Mouse (Mus musculus) heart, postnatal 0 days (tissue): ENCODE results near the gene Igll1. TPM values are rescaled to one million over a fixed set of nuclear protein-coding genes. Genes with fewer than 3 reads are reported as not detected.

ENCODE experiments used
- ATAC-seq: fragments of 200-750 bp; cut with Nextera tagmentation; 2 replicates; pipeline ENCODE4 v1.8.0; 2017; ENCODE audit warnings: low read depth, moderate number of reproducible peaks, moderate library complexity; ENCODE audit not compliant: insufficient read depth
- DNase-seq: peaks from one replicate; pipeline ENCODE4 v3.0.0-alpha.2; 2016; ENCODE audit warnings: low spot score
- H3K27ac ChIP-seq: fragments of 300-500 bp; sonication (generic); 2 replicates; pipeline ENCODE4 v1.5.1; 2014; ENCODE audit warnings: low read depth, mild to moderate bottlenecking
- H3K27me3 ChIP-seq: fragments of 300-500 bp; sonication (generic); 2 replicates; pipeline ENCODE4 v1.6.1; 2014; ENCODE audit warnings: low read length, mixed read lengths; ENCODE audit not compliant: control insufficient read depth, insufficient read depth
- H3K36me3 ChIP-seq: fragments of 300-500 bp; sonication (generic); replicated peaks from 2 replicates; pipeline ENCODE4 v1.6.1; 2014; ENCODE audit warnings: low read length, mixed read lengths; ENCODE audit not compliant: control insufficient read depth, insufficient read depth
- H3K4me1 ChIP-seq: fragments of 300-500 bp; sonication (generic); 2 replicates; pipeline ENCODE4 v1.6.1; 2014; ENCODE audit warnings: antibody characterized with exemption; ENCODE audit not compliant: control insufficient read depth, insufficient read depth
- H3K4me2 ChIP-seq: fragments of 300-500 bp; sonication (generic); 2 replicates; pipeline ENCODE4 v1.6.1; 2014; ENCODE audit warnings: low read depth, mild to moderate bottlenecking, low read length, moderate library complexity
- H3K4me3 ChIP-seq: fragments of 300-500 bp; sonication (generic); 2 replicates; pipeline ENCODE4 v1.5.1; 2014; ENCODE audit warnings: low read depth, low read length
- H3K9ac ChIP-seq: fragments of 300-500 bp; sonication (generic); replicated peaks from 2 replicates; pipeline ENCODE4 v1.6.1; 2014; ENCODE audit warnings: low read depth, low read length, mixed read lengths
- H3K9me3 ChIP-seq: fragments of 300-500 bp; sonication (generic); replicated peaks from 2 replicates; pipeline ENCODE4 v1.6.1; 2016; ENCODE audit warnings: low read length; ENCODE audit not compliant: control insufficient read depth
- CTCF ChIP-seq: IDR thresholded peaks from 2 replicates; pipeline ENCODE4 v1.5.1; 2016; ENCODE audit warnings: antibody characterized with exemption, control low read depth, low read depth
- EP300 ChIP-seq: IDR thresholded peaks from 2 replicates; pipeline ENCODE4 v1.6.1; 2016; ENCODE audit warnings: antibody characterized with exemption, low read depth
- WGBS: fragments of 180-500 bp; shearing (Covaris S2); extraction: QIAGEN DNeasy Blood & Tissue Kit; methylation state at CpG from one replicate; pipeline ENCODE4 v1.1.7; 2014; 5-methylcytosine and 5-hydroxymethylcytosine counted together
- polyA plus RNA-seq: library from polyadenylated mRNA; unstranded; fragments of >200 nt; fragmentation: Nextera tagmentation; extraction: Ambion mirVana; gene quantifications from 2 replicates; pipeline ENCODE4 v1.2.1, GENCODE M21; 2015
- total RNA-seq: library from RNA; depleted of rRNA; stranded (reverse); fragments of >200 nt; gene quantifications from 2 replicates; pipeline ENCODE4 v1.2.3, GENCODE M21; 2014; ENCODE audit warnings: low replicate concordance; rRNA removed

Igll1 gene
- total RNA-seq (not detected in 2 replicates), polyA plus RNA-seq (0.14 TPM in 1 of 2 replicates, not detected in the other)

DNA sequence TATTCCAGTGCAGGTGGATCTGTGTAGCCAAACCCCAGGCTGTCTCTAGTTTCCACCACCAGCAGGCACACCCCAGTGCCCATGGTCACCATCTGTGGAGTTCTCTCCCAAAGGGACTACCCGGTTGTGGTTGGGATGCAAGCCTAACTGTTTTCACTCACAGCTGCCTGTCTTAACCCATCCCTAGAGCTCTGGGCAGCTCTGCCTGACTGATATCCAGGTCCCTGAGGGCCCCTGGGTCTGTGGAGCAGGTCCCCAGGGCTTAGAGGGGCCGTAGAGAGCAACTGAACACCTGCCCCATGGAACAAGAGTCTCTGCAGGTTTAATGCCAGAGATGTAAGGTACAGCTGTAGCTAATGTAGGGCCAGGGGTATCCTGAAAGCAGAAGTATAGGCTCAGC, at the start of gene Igll1:
Gene Igll1, minus strand, starts transcription at position 8 of the 400 bp plus-strand sequence.
- TF ChIP-seq EP300 (no peak), CTCF (no peak)
- ATAC-seq (no peak), DNase-seq (no peak)
- Histone ChIP-seq H3K36me3 (no peaks in the 10 kb centered on the region), H3K9ac (no peak within 1 kb of the TSS), H3K4me2 (no peak within 1 kb of the TSS), H3K4me1 (no peaks in the 10 kb centered on the region), H3K27me3 (no peaks in the 10 kb centered on the region), H3K9me3 (no peaks in the 10 kb centered on the region), H3K4me3 (no peak within 1 kb of the TSS), H3K27ac (no peak within 1 kb of the TSS)
- 70% methylated on average over 2 of the region's 2 CpGs for WGBS

DNA sequence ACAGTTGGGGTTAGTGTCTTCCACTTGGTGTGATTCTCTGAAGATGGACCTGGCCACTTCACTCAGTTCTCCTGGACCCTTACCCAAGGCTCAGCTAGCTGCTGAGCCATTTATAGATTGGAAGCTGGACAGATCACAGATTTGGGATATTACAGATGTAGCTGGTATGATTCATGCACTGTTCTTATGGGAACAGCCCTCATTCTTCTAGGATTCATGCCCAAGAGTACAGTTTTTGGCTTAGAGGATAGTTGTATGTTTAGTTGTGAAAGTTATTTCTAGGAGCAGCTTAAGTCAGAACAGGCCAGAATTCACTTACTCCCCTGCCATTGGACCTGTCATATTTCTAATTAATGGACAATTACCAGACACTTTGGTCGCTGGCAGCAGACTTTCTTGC, 49.7 kb upstream of the Igll1 start:
- no peak overlapping the region for H3K9ac ChIP-seq
- 64% methylated on average over 1 of the region's 1 CpGs for WGBS
- H3K27me3 ChIP-seq = no peaks in the 10 kb centered on the region
- H3K27ac ChIP-seq = no peak overlapping the region
- DNase-seq (no peak), ATAC-seq (no peak)
- no peak overlapping the region for H3K4me3 ChIP-seq
- no peak overlapping the region for H3K4me2 ChIP-seq
- H3K4me1 ChIP-seq = no peaks in the 10 kb centered on the region
- TF ChIP-seq CTCF (no peak), EP300 (no peak)
- peaks cover 57% of the 10 kb centered on the region for H3K36me3 ChIP-seq
- H3K9me3 ChIP-seq = no peaks in the 10 kb centered on the region

DNA sequence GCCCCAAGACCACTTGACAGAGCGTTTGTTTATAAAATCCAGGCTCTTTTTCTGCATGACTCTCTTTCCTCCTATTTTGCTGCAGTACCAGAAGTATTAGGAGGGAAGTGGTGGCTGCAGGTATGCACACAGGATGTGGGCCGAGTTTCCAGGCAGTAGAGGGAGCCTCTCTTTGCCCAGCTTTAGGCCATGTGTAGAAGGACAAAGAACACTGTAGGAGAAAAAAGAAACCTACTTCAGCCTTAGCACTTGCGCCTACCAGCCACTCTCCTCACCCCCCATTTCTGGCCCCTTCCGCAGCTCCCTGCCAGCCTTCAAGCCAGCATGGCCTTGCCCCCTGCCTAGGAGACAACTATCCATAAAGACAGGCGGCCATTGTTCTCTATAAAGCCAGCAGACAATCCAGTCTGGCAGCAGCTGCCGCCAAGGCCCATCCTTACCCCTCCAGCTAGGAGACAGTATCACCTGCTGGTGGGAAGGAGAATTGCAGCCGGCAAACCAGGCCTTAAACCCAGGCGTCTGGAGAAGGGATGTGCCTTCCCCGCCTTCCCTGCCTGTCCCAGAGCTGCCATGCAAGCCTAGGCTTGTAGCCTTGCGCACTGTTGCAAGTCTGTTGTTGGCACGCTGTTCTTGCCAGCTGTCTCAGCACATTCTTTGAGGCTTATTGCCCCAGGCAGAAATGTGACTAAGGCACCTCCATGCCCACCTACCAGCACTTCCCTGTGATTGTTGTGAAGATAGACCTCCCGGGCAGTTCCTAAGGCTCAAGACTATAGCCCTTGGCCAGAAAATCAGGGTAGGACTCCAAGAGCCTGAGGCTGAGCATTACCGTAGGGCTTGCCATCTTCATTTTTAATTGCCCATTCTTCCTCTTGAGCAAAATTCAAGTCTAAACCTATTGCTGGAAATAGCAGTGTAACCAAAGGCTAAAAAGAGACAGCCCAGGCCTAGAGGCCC, 48.1 kb upstream of the Igll1 start:
- Histone ChIP-seq H3K27ac (peak overlapping the region; percentile 69), H3K4me3 (no peak overlapping the region), H3K9me3 (no peaks in the 10 kb centered on the region), H3K27me3 (no peaks in the 10 kb centered on the region), H3K4me2 (no peak overlapping the region), H3K9ac (no peak overlapping the region), H3K36me3 (peaks cover 42% of the 10 kb centered on the region), H3K4me1 (no peaks in the 10 kb centered on the region)
- WGBS = 47% methylated on average over 13 of the region's 13 CpGs
- DNase-seq (peak; percentile 77), ATAC-seq (peak; percentile 73)
- TF ChIP-seq CTCF (peak; percentile 95), EP300 (no peak)

DNA sequence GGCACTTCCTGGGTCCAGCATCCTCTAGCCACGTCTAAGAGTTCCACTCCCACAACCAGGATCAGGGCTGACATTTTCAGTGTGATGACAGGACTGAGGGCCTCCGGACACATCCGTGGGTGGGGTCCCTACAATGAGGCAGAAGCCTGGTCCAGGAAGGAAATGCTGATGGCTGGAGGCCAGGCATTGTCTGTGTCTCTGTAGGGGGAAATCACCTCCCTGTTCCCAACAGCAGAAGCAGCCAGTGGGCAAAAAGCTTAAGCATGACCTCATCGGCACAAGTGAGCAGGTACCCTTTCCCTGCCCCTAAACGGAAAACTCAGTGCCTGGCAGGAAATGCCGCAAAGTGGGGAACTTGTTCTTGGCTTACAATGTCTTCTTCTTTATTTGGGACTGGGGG, 44.0 kb upstream of the Igll1 start:
- peak; percentile 73 for DNase-seq
- peak; percentile 86 for ATAC-seq
- no peak overlapping the region for H3K4me2 ChIP-seq
- TF ChIP-seq EP300 (peak; percentile 93), CTCF (no peak)
- peak overlapping the region; percentile 92 for H3K27ac ChIP-seq
- peaks cover 48% of the 10 kb centered on the region for H3K36me3 ChIP-seq
- no peak overlapping the region for H3K4me3 ChIP-seq
- no peaks in the 10 kb centered on the region for H3K27me3 ChIP-seq
- WGBS = 31% methylated on average over 6 of the region's 6 CpGs
- 0 out of 2 replicates have a peak, but pooled peaks cover 8% of the 10 kb centered on the region for H3K4me1 ChIP-seq
- no peak overlapping the region for H3K9ac ChIP-seq
- no peaks in the 10 kb centered on the region for H3K9me3 ChIP-seq

DNA sequence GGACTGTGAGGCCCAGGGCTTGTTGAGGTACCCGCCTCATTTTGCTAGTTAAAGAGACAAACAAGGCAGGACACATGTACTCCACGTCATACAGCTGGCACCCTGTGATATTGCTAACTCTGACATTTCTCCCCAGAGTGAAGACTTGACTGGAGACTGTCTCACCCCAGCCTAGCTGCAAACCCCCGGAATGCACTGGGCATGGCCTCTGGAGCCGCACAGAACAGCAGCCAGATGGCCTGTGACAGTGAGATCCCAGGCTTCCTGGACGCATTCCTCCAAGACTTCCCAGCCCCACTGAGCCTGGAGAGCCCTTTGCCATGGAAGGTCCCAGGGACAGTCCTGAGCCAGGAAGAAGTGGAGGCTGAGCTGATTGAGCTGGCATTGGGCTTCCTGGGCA, 39.4 kb upstream of the Igll1 start:
- Histone ChIP-seq H3K4me1 (0 out of 2 replicates have a peak, but pooled peaks cover 8% of the 10 kb centered on the region), H3K9me3 (no peaks in the 10 kb centered on the region), H3K27me3 (no peaks in the 10 kb centered on the region), H3K36me3 (peaks cover 34% of the 10 kb centered on the region), H3K27ac (peak overlapping the region; percentile 54), H3K4me2 (no peak overlapping the region), H3K4me3 (no peak overlapping the region), H3K9ac (no peak overlapping the region)
- WGBS = 65% methylated on average over 5 of the region's 5 CpGs
- ATAC-seq = no peak
- no peak for DNase-seq
- TF ChIP-seq CTCF (no peak), EP300 (no peak)
